Mouse (Mus musculus) erythroblast, embryonic 14.5 days (primary cell): ENCODE results near the gene Galnt2. TPM values are rescaled to one million over a fixed set of nuclear protein-coding genes. Genes with fewer than 3 reads are reported as not detected.
A peak's percentile ranks its signal among the peaks of the same experiment; 100 is the strongest.

Experiments used
- H3K27me3 ChIP-seq: 2 replicates; pipeline ENCODE4 v1.6.1; 2012; ENCODE audit warnings: inconsistent platforms; ENCODE audit not compliant: control insufficient read depth
- H3K36me3 ChIP-seq: 2 replicates; pipeline ENCODE4 v1.6.1; 2012; ENCODE audit warnings: mild to moderate bottlenecking, inconsistent platforms; ENCODE audit not compliant: control insufficient read depth
- H3K4me1 ChIP-seq: 2 replicates; pipeline ENCODE4 v1.6.1; 2012; ENCODE audit warnings: inconsistent platforms; ENCODE audit not compliant: control insufficient read depth
- H3K4me3 ChIP-seq: replicated peaks from 2 replicates; pipeline ENCODE3; 2012; ENCODE audit warnings: moderate library complexity, mild to moderate bottlenecking, inconsistent platforms
- H3K9me3 ChIP-seq: 2 replicates; pipeline ENCODE4 v1.6.1; 2012; ENCODE audit warnings: low read length, inconsistent platforms, mixed read lengths; ENCODE audit not compliant: control insufficient read depth
- GATA1 ChIP-seq: IDR thresholded peaks from 2 replicates; pipeline ENCODE4 v1.6.1; 2012; ENCODE audit warnings: low read length, inconsistent platforms, mixed read lengths
- TAL1 ChIP-seq: IDR thresholded peaks from 3 replicates; pipeline ENCODE4 v1.6.1; 2012; ENCODE audit warnings: low read length, inconsistent platforms, mixed read lengths
- polyA plus RNA-seq: library from polyadenylated mRNA; stranded (reverse); fragments of >175 nt; gene quantifications from 2 replicates; pipeline ENCODE4 v1.2.3, GENCODE M21; 2012

Gene Galnt2
- polyA plus RNA-seq, 1 experiment = 6.7 TPM

GRCm38 (mm10) chr8:124230496-124231175 lies 555 bp upstream of the Galnt2 start:
- Histone ChIP-seq H3K9me3 (no peaks in the 10 kb centered on the region), H3K36me3 (no peaks in the 10 kb centered on the region; the same call in 1 of the 2 replicates), H3K4me3 (peak overlapping the region; percentile 86), H3K4me1 (peaks cover 38% of the 10 kb centered on the region), H3K27me3 (peaks cover 36% of the 10 kb centered on the region)
- TF ChIP-seq GATA1 (no peak), TAL1 (no peak)

- Histone ChIP-seq H3K36me3 (no peaks in the 10 kb centered on the region; the same call in 1 of the 2 replicates), H3K9me3 (no peaks in the 10 kb centered on the region), H3K27me3 (peaks cover 36% of the 10 kb centered on the region), H3K4me1 (peaks cover 38% of the 10 kb centered on the region), H3K4me3 (peak overlapping the region; percentile 86)
- TF ChIP-seq GATA1 (peak; percentile 33; the same call in 1 of the 2 replicates), TAL1 (no peak)
Observed at GRCm38 (mm10) chr8:124231485-124232279, 491 bp downstream of the Galnt2 start.

GRCm38 (mm10) chr8:124232280-124232600 lies 1.0 kb downstream of the Galnt2 start:
- peaks cover 38% of the 10 kb centered on the region for H3K4me1 ChIP-seq
- H3K9me3 ChIP-seq = no peaks in the 10 kb centered on the region
- H3K27me3 ChIP-seq = peaks cover 36% of the 10 kb centered on the region
- TF ChIP-seq TAL1 = no peak
- no peak for TF ChIP-seq GATA1
- no peaks in the 10 kb centered on the region; the same call in 1 of the 2 replicates for H3K36me3 ChIP-seq
- peak overlapping the region; percentile 86 for H3K4me3 ChIP-seq

GRCm38 (mm10) chr8:124234496-124234895 lies 3.3 kb downstream of the Galnt2 start:
- Histone ChIP-seq H3K9me3 (no peaks in the 10 kb centered on the region), H3K27me3 (peaks cover 32% of the 10 kb centered on the region), H3K36me3 (no peaks in the 10 kb centered on the region; the same call in 1 of the 2 replicates), H3K4me3 (no peak overlapping the region), H3K4me1 (peaks cover 38% of the 10 kb centered on the region)
- TF ChIP-seq TAL1 = no peak
- TF ChIP-seq GATA1 = no peak

- H3K36me3 ChIP-seq = peaks cover 2% of the 10 kb centered on the region
- no peak for TF ChIP-seq GATA1
- TF ChIP-seq TAL1 = no peak
- H3K4me1 ChIP-seq = peaks cover 35% of the 10 kb centered on the region
- H3K27me3 ChIP-seq = peaks cover 23% of the 10 kb centered on the region
- H3K4me3 ChIP-seq = no peak overlapping the region
- no peaks in the 10 kb centered on the region for H3K9me3 ChIP-seq
Observed at GRCm38 (mm10) chr8:124235536-124235935, 4.3 kb downstream of the Galnt2 start.

- Histone ChIP-seq H3K4me3 (no peak overlapping the region), H3K4me1 (peaks cover 4% of the 10 kb centered on the region), H3K9me3 (peaks cover 11% of the 10 kb centered on the region), H3K36me3 (peaks cover 24% of the 10 kb centered on the region), H3K27me3 (no peaks in the 10 kb centered on the region)
- TF ChIP-seq TAL1 = no peak
- TF ChIP-seq GATA1 = no peak
Observed at GRCm38 (mm10) chr8:124239350-124239749, 8.2 kb downstream of the Galnt2 start.

GRCm38 (mm10) chr8:124240932-124241331 lies 9.7 kb downstream of the Galnt2 start:
- TF ChIP-seq TAL1 = no peak
- no peak for TF ChIP-seq GATA1
- Histone ChIP-seq H3K9me3 (peaks cover 13% of the 10 kb centered on the region), H3K4me3 (no peak overlapping the region), H3K27me3 (no peaks in the 10 kb centered on the region), H3K4me1 (no peaks in the 10 kb centered on the region; the same call in none of the 2 replicates), H3K36me3 (peaks cover 39% of the 10 kb centered on the region)

GRCm38 (mm10) chr8:124242208-124242607 lies 11.0 kb downstream of the Galnt2 start:
- H3K4me3 ChIP-seq = no peak overlapping the region
- H3K27me3 ChIP-seq = no peaks in the 10 kb centered on the region
- peaks cover 4% of the 10 kb centered on the region for H3K4me1 ChIP-seq
- peaks cover 50% of the 10 kb centered on the region for H3K36me3 ChIP-seq
- TF ChIP-seq TAL1 (no peak), GATA1 (no peak)
- peaks cover 13% of the 10 kb centered on the region for H3K9me3 ChIP-seq

GRCm38 (mm10) chr8:124242913-124243312 lies 11.7 kb downstream of the Galnt2 start:
- no peaks in the 10 kb centered on the region for H3K27me3 ChIP-seq
- H3K9me3 ChIP-seq = peaks cover 13% of the 10 kb centered on the region
- peaks cover 57% of the 10 kb centered on the region for H3K36me3 ChIP-seq
- H3K4me3 ChIP-seq = no peak overlapping the region
- TF ChIP-seq TAL1 (no peak), GATA1 (no peak)
- H3K4me1 ChIP-seq = peaks cover 10% of the 10 kb centered on the region
